Mouse (Mus musculus) 3T3-L1 (cell line): ENCODE results near the gene Slc4a8.
"Not testable (repeated sequence)": the region's sequence is repeated elsewhere in the genome, so short reads cannot be mapped to it uniquely, and the experiment has no call there.

ENCODE experiments used
- DNase-seq: peaks from one replicate; pipeline ENCODE4 v3.0.0-alpha.2; 2015; ENCODE audit warnings: low read depth, low spot score

The Slc4a8 gene

DNA sequence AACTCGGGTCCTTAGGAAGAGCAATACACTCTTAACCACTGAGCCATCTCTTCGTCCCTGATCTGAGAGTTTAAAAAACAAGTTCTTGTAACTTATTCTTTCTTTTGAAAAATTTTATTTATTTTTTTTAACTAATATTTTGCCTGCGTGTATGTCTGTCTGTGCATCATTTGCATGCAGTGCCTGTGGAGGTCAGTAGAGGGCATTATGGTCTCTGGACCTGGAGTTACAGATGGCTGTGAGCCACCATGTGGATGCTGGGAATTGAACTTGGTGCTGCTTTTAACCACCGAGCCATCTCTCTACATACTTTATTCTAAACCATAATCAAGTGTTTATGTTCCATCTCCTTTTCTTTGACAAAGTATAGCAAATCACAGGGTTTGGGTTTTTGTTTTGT is 11.1 kb downstream of the Slc4a8 start:
- peak; percentile 18 for DNase-seq

DNA sequence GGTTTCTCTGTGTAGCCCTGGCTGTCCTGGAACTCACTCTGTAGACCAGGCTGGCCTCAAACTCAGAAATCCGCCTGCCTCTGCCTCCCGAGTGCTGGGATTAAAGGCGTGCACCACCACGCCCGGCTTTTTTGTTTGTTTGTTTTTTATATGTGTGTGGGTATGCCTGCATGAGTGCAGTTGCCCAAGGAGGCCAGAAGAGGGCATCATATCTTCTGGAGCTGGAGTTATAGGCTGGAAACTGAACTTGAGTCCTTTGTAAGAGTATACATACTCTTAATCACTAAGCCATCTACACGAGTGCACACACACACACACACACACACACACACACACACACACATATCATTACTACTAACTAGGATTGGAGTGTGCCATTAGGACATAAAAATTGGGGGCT is 12.3 kb downstream of the Slc4a8 start:
- DNase-seq: not testable (repeated sequence)

DNA sequence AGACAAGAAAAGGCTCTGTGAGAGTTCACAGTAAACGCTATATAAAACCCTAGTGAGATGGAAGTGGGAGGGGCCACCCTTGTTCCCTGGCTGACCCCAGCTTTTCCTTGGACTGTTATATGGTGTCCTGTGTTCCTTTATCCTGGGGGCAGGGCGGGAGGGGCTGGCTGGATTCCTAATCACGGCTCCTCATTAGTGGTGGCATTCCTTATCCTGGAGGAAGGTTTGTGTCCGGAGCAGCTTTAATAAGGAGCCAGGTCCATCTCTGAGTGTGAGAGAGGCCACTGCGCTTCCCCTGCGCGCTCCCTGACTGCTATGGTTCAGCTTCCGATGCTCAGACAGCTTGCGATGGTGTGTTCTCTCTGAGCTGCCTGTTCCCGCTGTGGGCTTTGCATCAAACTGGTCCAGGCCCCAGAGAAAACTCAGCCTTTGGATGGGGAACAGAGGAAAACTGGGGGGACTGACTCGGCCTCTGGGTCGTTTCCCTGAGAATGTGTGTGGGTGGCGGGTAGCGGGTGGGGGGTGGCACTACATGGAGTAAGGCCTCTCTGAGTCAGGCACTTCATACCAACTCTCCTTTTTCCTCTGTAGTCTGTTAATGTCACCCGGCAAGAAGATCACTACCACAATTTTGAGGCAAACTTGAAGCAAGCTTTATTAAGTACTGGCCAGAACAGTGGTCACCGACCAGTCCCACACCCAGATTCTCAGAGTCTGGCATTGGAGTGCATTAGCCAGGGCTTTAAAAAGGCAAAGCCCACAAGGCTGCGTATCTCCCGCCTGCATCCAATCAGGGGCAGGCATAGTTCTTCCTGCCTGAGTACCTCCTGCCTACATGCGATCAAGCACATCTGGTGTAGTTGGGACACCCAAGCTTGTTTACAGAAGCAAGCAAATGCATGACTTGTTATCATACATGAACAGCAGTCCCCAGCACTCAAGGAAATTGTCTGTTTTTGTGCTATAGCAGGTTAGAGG is 13.9 kb downstream of the Slc4a8 start:
- no peak for DNase-seq

DNA sequence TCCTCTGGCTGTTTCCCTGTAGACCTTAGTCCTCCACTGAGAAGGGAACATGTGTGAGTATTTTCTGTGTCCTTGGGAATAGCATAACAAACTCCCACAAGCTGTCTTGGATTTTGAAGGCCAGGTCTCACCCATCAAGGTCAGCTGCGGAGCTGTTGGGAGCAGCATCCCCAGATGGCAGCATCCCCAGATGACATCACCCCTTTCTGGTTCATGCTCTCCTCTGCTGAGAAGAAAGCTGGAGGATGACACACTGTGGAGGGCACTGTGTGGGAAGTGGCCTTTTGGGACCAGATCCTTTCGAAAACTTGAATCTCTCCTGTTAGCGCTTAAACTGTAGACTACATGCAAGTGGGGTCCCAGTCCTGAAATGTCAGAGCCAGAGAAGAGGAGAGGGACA is 14.9 kb downstream of the Slc4a8 start:
- DNase-seq: no peak

DNA sequence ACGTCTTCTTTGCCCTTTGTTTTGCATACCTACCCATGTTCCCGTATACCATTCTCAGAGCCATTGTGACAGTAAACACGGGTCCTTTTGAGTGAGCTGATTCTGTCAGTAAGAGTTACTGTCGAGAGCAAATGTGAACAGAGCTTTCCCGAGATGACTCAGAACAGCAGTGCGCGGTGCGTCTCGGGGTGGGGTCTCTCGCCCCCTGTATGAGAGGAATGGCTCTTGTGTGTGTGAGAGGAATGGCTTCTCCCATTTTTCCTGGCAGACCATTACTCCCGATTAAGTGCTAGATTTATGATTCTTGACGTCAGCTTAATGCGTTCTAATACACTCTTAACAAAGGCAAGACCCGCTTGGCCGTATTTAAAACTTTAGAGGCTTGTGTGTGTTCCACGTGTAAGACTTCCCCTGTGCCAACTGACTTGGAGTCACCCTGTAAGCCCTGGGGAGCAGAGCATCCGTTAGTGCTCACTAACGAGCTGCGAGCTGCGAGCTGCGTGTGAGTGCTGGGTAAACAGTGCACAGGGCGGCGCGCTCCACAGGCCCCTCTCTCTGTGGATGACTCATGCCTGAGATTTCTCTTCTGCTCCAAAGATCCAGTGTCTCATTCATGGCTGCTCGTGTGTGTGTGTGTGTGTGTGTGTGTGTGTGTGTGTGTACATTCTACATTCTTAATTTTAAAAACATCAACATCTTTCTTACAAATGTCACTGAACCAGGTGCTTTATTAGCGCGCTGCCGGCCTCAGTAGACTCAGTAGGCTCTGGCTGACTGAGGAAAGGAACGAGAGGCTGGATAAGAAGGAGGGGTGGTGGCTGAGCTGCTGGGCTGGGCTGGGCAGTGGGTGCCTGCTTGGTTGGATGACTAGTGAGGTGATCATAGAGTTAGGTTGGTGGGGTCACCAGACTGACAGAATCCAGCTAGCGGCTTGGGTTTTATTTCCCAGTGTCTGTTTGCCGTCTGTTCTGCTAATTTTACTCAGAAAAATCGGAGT is 15.8 kb downstream of the Slc4a8 start:
- DNase-seq: peak; percentile 78

DNA sequence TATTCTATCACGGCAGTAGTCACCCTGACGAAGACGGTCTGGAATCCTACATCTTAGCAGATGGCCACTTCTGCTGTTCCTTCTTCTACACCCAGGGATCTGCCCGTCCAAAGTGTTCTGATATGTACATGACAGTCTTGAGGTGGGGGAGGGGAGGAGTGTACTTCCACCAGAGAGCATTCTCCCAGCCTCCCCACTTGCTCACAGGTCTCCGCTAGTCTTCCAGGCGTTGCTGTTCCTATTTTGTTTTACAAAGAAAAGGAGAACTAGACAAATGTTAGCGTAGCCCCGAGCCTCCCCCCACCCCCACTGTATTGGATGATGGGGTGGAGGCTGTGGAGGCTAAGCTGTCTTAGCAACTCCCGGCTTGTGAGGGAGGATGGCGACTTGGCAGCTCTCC is 18.3 kb downstream of the Slc4a8 start:
- no peak for DNase-seq

DNA sequence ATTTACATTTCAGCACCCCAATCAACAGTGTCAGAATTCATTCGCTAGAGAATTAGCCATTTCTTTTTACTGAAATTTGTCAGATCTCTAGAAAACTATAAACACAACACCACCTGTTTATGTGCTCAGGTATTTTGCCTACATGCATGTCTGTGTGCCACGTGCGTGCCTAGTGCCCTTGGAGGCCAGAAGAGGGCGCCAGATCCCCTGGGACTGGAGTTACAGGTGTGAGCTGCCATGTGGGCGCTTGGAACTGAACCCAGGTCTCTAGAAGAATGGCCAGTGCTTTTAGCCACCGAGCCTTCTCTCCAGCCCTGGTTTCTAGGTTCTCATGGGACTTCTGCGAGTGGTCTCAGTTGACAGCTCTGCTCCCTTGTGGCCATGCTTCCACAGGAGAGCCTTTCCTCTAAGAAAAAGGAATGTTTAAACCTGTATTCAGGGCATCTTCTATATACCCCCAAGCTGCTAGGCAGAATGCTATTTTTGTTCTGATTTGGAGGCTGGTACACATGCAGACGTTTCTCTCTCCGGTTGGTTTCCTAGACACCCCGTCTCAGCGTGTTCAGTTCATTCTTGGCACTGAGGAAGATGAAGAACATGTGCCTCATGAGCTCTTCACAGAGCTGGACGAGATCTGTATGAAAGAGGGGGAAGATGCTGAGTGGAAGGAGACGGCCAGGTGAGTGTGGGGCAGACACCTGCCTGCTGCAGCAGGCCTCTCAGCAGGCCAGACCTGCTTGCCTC is 21.9 kb downstream of the Slc4a8 start:
- no peak for DNase-seq

DNA sequence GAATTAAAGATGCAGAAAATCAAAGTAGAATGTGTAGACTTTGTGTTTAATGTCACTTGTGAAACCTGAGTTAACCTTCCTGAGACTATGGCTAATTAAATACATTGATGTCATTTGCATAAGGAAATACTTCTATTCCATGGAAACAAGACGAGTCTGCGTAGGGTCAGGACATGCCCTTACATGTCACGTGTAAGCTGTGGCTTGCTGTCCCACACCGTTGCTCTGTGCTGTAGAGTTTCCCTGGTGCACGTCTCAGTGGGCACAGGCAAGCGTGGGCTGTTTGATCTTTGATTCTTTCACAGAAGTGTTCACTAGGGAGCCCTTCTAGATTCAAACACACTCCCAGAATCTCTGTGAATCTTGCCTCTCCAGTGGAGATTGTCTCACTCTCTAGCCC is 28.7 kb downstream of the Slc4a8 start:
- DNase-seq: no peak

DNA sequence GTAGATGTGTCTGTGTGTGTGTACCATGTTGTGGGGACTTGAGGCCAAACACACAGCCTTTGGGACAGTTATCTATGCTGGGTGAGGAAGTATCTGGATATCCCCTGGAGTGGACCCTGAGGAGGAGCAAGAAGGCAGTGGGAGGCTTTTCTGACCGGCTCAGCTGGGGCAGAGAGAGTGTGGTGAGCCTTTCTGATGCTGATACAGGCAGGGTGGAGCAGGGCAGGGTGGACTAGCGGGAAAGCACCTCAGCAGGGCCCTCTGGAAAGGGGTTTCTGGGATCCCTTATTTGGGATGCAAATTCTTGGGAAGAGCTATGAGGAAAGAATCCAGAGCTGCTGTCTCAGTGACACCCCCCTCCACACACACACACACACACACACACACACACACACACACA is 30.8 kb downstream of the Slc4a8 start:
- no peak for DNase-seq

DNA sequence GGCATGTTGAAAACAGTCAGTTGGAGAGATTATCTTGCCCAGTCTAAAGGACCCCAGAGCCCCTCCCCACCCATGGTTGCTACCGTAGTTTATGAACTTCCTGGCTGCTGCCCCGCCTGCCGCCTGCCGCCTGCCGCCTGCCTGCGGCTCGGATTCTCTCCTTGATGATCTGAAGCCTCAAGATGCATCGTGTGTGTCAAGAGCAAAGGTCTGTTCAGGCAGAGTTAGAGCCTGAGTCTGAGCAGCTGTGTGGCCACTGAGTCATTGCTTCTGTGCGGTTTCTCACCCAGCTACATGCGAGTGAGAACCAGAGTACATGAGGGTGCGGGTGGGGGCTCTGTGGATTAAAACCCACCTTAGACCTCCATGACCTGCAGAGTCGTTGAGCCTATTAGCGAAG is 39.4 kb downstream of the Slc4a8 start:
- no peak for DNase-seq

DNA sequence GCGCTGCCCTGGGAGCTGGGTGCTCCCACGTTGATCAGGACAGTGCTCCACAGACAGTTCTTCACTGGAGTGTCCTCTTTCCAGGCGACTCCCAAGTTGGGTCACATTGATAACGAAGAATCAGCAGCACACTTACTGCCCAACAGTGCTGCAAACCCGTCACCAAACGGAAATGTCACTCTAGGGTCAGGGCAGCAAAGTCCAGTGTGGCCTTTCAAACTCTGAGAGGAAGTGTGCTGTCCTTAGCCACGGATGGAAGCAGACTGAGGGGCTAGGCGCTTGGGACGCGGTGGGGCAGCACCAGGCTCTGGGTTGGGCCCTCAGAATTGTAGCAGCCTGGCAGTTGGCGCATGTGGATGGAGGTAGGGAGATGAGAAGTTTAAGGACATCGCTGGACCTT is 46.5 kb downstream of the Slc4a8 start:
- no peak for DNase-seq

DNA sequence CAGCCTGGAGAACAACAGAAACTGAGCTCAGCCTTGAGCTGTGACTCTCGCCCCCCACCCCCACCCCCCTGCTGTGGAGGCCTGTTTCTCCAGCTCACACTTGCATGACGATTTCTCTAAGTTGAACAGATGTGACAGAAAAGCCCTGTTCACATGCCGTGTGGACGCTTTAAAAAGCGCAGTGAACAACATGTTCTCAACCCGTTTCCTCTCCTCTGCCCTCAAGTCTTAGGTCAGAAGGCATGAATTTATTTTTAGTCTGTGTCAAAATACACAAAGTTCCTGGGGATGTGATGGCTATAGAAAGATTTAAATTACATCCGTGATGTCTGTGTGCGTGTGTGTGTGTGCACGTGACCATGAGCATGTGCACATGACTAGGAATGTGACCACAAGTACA is 46.9 kb downstream of the Slc4a8 start:
- no peak for DNase-seq

DNA sequence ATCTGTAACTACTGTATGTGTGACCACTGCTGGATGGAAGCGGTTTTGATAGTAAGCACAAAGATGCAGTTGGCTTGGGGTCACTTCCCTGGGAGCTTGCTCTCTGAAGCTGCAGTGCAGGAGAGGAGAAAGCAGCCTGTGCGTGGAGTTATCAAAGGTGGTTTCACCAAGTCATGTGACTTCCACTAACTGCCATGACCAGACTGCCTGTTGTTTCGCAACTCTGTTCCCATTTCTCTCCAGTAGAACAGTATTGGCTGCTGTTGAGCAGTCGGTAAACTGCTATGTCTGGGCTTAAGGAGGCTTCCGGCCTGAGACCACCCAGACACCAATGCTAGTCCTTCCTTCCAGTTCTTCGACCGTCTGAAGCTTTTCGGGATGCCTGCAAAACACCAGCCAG is 48.7 kb downstream of the Slc4a8 start:
- DNase-seq: no peak

DNA sequence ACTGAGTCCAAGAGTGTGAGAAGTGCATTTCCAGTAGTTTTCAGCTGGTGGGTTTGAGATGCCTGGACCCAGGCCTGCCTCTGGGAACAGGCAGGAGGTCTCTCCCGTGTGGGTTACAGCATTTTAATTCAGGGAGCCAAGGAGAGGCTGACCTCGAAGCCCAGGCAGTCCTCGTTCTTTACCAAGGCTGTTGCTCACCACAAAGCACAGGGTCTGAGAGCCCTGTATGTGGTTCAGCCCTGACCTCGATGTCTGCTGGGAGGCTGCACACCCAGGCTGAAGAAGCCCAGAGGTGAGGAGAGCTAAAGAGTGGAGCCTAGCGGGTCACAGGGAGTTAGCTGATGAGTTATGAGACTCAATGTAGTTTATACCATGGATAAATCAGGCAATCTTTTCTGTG is 52.0 kb downstream of the Slc4a8 start:
- no peak for DNase-seq

DNA sequence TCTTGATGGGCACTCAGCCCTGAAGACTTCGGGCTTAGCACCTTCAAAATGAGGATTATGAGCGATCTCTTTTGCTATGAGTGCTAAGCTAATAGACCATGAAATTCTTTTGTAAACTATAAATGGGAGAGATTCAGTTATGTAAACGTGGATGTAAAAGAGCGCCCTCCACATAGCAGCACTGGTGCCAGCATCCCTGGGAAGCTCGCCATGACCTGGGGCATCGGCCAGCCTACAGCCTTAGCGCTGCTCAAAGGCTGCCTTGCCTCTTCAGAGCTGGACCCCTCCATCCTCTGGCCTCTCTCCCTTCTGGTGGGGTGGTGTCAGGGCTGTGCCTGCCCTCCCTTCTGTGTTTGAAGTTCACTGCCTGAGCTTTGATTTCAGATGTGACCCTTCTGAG is 52.5 kb downstream of the Slc4a8 start:
- DNase-seq: no peak

DNA sequence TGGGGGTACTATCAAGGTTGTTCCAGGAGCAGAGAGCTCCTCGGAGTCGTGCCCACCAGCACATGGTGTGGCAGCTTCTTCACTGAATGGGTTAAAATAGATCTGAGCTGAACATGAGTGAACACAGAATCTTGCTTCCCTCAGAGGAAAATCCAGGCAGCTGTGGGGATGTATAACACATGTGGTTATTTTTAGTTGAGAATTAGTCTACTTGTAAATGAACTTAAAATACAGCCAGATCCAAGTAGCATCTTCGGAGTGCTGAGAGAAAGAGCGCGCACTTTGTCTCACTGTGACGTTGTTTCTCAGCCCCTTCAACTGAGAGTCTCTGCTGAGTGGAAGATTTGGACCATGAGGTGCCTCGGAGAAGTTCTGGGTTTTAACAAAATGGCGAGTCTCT is 53.8 kb downstream of the Slc4a8 start:
- no peak for DNase-seq

DNA sequence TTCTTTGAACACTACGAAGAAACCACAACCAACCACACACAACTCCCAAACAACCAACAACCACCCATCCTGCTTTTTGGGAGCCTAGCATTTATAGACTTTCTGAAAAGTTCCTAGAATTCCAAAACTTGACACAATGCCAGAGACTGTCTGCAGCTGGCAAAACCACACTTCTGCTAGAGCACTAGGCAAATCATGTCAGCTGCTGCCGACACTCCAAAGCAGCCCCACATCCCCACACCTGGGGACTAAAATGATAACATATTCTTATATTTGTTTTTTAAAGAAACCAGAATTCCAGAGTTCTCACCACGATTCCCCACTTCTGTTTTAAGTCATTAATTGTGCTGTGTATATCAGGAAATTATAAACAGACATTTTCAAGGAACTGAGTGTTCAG is 57.3 kb downstream of the Slc4a8 start:
- DNase-seq: no peak

DNA sequence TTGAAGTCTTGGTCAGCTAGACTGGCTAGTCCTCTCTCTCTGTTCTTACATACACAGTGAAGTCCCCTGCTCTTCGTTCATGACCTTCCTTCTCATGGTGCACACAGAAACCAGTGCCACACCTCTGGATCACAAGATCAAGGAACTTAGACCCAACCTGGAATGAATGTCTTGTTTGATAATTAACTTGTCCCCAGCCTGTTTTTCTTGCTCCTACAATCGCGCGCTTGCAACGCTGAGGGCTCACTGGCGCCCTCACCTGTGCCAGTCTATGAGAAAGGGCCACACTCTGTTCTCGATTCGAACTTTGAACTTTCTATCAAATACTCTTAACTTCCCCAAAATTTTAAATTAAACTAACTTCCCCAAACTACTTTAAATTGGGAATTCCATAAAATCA is 60.3 kb downstream of the Slc4a8 start:
- no peak for DNase-seq

DNA sequence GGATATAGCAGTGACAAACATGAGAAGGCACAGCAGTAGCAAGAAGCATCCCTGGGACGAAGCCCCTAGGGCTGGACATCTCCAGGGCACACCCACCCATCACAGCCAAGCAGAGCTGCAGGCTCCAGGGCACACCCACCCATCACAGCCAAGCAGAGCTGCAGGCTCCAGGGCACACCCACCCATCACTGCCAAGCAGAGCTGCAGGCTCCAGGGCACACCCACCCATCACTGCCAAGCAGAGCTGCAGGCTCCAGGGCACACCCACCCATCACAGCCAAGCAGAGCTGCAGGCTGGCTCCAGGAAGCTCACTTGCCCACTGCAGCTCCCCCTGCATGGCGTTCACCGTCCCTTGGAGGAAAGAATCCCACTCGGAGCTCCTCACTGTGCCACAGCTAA is 60.8 kb downstream of the Slc4a8 start:
- not testable (repeated sequence) for DNase-seq

DNA sequence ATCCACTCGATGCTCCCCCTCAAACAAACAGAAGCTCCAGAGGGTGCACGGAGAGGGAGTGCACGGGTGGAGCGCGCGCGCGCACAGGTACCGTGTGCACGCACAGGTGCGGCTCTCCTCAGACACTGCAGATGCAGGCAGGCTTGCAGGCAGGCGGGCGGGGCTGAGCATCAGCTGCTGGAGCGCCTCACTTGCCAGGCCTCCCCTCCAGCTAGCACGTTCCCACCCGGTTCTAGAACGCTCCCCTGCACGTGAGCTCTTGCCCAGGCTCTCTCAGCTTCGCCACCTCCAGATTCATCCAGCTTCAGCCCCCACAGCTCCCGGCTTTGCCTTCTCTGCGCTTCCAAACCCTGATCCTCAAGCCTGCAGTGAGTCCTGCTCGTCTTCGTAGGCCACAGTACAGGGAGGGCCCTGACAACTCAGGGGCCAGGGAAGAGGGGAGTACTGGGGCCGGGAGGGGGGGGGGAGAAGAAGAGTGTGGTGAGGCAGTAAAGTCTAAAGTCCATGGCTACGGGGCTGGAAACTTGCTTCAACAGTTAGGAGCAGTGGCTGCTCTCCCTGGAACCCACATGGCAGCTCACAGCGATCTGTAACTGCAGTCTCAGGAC is 63.8 kb downstream of the Slc4a8 start:
- no peak for DNase-seq

DNA sequence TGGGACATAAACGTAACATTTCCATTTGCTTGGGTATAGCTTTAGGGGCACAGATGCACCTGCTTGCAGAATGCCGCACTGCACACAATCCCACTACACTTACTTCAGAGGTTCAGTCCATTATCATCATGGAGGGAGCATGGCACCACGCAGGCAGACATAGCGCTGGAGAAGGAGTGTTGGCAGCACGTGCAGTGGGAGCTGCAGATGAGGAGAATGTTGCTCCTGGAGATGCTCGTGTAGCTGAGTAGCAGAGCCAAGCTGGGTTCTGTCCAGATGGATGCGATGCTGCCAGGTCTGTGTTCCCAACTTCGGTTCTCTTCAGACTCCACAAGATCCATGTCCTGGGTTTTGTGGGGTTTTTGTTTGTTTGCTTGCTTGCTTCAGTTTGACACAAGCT is 64.5 kb downstream of the Slc4a8 start:
- DNase-seq: no peak
